Mouse (Mus musculus) heart, postnatal 10 days (tissue): ENCODE data around the gene Xrn2. TPM values are rescaled to one million over a fixed set of nuclear protein-coding genes. Genes with fewer than 3 reads are reported as not detected.

Experiments
- DNase-seq, 2 experiments: peaks; one replicate each; pipeline ENCODE4 v3.0.0; 2021
- intact Hi-C: fragments of 180-260 bp; cut with DNase I; formaldehyde crosslinking; loops from one replicate; pipeline ENCODE4 v1.15.1; 2025
- total RNA-seq, 2 experiments: library from RNA; stranded (reverse); gene quantifications; 2 replicates each; pipeline ENCODE4 v1.2.3; 2021

Gene Xrn2
- total RNA-seq, 2 experiments from 2014 or later, result 36.8 to 38.3 TPM

DNA sequence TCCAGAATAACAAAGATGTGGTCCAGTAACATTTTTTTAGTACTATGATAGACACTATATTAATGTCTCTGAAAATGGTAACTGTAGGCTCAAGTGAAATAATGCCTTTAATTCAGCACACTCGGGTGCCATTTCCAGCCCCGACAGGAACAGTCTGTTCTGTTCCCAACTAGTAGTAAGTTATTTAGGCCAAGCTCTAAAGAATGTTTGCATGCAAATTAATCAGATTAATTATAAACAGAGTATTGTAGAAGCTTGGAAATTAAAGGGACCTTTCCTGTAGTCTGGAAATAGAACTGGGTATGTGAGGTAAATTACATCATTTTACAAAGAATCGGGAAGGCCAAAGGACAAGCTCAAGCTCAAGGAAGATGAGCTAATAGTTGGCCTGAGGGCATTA, 34.3 kb downstream of the Xrn2 start:
- DNase-seq, result no peak
- intact Hi-C loops, result no loop called here

DNA sequence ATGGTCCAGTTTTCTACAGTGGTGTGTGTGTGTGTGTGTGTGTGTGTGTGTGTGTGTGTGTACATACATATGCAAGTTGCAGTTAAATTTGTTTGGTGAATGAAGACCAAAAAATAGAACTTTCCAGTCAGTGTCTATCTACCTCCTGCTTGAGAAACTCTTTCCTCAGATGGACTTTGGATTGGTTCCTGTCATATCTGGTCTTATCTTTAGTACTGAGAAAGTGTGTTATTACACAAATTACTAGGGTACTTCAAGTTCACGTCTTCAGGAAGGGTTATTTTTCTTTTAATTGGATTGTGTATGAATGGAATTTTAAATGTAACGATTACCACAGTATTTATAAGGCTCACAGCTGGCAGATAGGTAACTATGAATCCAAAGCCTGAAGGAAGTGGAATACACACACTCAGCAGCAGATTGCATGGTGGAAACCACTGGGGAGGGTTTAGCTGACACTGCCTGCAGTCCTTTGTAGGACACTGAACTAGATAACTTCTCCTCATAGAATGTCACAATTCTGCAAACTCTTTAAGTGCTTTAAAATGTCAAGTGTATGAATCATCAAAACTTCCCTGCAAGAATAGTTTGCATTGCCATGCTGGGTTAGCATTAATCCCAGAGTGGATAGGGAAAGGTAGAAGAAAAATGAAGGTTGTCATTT, 40.6 kb downstream of the Xrn2 start:
- no peak for DNase-seq
- intact Hi-C loops, result no loop called here

DNA sequence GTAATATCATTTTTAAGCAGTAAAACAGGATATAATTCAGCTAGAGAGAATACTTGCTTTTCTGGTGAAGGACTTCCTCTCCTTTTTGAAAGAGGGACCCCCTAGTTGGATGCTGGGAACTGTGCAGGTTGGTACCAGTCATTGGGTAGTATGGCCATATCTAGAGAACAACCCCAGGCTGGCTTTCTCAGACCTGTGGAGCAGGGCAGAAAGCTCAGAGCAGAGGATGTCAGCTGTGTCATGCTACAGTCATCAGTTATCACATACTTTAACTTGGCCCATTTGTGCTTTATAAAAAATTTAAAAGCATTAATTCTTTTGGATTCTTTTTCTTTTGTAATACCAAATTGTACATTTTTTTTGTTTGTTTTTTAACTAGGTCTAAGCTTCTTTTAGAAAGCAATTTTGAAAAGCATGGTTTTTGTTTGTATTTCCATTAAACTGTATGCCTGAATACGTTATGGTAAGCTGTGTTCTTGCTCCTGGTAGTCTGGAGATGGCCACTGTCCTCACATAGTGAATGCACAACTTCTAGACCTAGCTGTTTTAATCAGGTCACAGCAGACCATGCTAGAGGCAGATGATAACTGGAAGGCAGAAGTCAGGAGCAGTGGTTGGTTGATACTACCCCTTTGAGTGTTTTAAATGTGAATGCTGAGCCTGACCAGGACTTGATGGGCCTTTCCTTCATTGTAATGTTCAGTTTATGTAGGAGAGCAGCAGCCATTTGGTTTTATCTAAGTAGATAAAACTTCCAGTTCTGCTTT, 54.9 kb downstream of the Xrn2 start:
- no peak for DNase-seq
- intact Hi-C loops, result no loop called here

DNA sequence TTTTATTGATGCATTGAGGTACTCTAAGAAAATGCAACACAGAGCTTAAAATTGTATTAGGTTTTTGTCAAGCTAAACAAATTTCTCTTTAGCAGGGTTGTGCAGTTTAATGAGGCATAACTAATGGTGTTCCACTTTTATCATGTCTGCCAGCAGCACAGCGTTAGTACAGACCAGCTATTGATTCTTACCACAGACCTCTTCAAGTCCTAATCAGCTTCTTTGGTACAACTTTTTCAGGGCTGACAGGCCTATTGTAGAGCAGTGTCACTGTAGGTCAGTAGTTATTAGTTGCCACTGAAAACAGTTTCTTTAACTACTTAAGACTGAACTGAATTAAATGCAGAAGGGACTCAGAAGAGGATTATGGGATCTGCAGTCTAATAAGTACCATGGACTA, 56.3 kb downstream of the Xrn2 start:
- DNase-seq, result no peak
- intact Hi-C loops, result no loop called here

DNA sequence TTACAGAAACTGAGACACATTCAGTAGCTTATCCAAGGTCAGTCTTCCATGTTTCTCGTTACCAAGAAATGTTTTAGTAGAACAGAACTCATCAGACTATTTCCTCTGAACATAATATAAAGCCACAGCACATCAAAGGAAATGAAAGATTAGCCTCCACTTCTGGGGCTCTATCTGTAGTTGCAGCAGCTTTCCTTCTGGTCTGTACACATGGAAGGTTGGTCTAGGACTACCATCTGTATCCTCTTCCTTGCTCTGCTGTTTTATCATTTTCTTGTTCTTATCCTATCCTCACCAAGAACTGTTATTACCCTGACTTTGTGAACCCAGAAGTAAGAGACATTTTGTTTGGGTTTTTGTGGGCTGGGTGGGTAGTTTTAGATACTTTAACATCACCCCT, 57.5 kb downstream of the Xrn2 start:
- no peak for DNase-seq
- intact Hi-C loops, result loop anchor here (10.0 kb wide), 1 partner anchor 106 kb away; no protein-coding TSS in a partner anchor

DNA sequence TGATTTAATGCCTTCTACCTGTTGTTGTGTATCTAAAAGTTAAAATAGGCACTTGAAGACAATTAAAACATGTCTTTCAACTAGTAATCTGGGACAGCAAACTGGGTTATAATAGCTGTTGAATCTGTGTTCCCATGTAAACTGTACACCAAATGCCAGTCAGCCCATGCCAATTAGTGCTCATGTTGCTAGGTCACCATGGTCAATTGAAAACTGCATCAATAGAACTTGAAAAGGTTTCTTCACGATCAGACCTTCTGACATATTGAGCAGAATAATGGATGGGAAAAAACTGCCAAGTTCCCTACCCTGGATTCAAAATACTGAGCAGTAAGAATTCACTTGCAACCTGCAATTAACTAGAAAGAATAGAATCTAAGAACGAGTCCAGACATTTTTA, 61.2 kb downstream of the Xrn2 start:
- no peak for DNase-seq
- intact Hi-C loops, result loop anchor here (10.0 kb wide), 1 partner anchor 109 kb away; no protein-coding TSS in a partner anchor

DNA sequence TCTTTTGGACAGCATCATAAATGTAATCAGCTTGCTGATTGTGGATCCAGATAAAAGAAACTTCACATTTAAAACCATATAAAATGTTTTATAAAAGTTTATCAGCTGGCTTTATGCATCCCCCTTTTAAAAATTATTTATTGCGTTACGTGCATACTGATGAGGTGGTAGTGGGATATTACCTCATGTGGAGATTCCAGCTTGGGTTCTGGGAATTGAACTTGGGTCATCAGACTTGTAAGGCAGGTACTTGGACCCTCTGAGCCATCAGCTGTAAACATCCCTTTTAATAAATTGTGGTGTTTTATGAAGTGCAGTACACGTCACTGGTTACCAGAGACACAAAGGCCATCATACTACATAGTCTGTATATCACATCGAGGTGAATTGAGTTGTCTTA, 61.6 kb downstream of the Xrn2 start:
- intact Hi-C loops, result loop anchor here (10.0 kb wide), 1 partner anchor 110 kb away; no protein-coding TSS in a partner anchor
- no peak for DNase-seq

DNA sequence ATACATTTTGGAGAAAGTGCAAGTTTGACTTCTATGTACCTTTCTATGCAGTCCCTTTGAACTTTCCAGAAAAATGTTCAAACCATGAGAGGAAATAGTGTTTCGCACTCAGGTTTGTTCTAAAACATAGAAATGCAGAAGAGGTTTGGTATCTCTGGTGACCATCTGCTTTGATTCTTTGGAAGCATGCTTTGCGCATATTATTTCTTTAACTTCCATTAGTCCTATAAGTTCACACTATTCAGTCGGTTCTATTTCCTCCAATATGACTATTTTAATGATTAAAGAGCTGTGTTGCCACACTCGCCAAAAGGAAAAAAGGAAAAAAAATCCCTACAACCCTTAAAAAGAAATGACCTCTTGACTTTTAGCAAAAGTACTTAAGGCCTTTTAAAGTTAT, 69.6 kb downstream of the Xrn2 start:
- DNase-seq, result no peak
- intact Hi-C loops, result loop anchor here (10.0 kb wide), 3 partner anchors 292 to 952 kb away; partner anchors contain the start of gene Insm1

DNA sequence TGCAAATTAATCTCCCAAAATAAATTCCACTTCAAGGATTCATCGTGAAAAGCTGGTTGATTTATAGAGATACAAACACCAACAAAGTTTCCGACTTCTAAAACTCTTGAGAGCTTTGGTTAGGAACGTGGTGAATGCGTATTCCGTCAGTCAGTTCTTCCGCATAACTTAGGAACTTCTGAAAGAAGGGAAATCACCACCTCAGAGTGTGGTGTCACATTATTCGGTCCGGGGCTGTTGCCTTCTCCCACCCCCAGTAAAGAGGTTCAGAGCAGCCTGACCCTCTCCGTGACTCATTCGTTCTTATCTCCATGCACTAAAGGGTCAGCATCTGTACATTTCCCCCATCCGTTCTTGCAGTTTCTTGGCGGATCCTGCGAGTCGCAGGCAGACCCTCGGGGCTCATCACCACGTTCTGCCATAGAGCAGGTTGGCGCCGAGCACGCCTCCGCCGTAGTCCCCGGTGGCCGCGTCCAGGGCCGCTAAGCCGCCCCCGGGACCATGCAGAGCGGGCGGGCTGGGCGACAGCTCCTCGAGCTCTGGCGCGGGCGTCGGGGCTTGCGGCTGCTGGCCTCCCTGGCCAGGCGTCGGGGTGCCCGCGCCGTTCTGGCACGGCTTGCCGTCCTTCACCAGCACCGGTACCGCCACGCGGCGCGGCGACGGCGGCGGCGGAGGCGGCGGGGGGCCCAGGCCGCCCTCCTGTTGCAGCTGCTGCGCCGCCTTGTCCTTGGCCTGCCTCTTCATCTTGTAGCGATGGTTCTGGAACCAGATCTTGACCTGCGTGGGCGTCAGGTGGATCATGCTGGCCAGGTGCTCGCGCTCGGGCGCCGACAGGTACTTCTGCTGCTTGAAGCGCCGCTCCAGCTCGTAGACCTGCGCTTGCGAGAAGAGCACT, 70.9 kb downstream of the Xrn2 start:
- peak; percentile 41 to 52 for DNase-seq
- intact Hi-C loops, result loop anchor here (10.0 kb wide), 3 partner anchors 291 to 951 kb away; partner anchors contain the start of gene Insm1

DNA sequence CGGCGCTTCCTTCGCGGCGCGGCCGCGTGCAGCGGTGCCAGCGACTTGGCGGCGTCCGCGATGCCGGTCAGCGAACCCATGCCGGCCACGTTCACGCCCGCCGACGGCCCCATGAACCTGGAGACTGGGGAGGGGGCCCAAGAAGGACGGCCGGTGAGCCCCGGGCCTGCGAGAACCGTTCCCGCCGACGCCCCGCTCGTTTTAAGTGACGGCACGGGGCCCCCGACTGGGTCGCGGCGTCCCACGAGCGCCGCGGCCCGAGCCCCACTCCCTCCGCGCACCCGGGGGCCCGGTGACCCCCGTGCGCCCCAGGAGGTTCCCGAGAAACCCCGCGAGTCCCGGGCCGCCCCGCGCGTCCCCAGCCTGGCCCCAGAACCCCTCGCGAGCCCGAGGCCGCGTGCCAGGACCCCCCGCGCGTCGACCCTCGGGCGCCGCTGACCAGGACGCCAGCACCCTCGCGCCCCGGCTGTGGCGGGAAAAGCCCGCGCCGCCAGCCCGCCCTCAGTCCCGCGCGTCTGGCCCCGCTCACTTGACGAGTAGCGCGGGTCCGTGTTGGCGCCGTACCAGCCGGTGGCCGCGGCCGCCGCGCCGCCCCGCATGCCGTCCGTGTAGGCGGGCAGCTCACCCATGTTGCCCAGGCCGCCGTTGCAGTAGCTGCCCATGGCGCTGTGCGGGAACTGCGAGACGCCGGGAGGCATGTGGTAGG, 71.7 kb downstream of the Xrn2 start:
- intact Hi-C loops, result loop anchor here (5.0 to 10.0 kb wide), 5 partner anchors 93 to 950 kb away; partner anchors contain the start of gene Insm1
- DNase-seq, result no peak

DNA sequence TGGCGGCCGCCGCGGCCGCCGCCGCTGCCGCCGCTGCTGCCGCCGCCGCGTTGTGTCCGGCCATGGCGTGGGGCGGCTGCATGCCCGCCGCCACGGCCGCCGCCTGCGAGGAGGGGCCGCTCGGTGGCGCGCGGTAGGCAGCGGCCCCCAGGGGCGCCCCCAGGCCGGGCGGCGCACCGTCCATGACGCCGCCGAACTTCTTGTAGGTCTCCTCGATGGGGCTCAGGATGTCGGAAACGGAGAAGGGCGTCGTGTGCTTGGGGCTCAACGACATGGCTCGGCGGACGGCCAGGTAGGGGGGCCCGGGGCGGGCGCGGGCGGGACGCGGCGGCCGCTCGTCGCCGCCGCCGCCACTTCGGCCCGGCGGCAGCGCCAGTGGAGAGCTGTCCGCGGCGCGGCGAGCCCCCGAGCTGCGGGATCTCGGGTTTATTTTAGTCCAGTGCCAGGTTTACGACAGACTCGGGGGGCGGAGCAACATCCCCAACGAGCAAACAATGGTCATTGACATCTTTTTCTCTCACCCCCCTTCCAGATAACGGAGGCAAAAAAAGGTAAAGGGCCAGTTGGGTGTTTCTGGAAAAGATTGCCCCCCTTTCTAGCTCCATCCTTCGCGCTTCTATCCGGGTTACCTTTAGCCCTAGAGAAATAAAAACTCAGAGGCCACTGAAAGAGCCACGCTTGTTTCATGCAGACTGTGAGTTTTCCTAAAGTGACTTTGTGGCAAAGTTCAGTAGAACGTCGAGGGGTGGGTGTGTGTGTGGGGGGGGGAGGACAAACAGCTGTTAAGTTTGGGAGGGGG, 72.5 kb downstream of the Xrn2 start, which contains the start of gene Nkx2-4:
Gene Nkx2-4, minus strand, starts transcription at position 374 of the 799 bp plus-strand sequence.
- DNase-seq, result no peak
- intact Hi-C loops, result loop anchor here (5.0 to 10.0 kb wide), 5 partner anchors 92 to 950 kb away; partner anchors contain the start of gene Insm1

DNA sequence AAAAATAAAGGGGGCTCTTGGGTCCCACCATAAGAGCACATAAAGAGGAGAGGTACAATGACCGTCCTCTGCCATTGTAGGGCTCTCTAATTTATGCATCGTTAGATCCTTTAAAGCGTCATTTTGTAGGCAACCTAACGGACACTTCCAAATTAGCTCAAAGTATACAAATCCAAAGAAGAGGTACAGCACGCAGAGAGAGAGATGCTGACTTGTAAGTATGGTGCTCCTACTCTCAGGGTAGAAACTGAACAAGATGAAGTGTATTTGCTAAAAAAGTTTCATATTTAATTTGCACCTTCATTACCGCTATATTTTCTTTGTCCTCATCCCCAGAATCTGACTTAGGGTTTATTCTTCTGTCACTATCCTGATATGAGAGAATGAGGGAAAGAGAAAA, 73.1 kb downstream of the Xrn2 start:
- intact Hi-C loops, result loop anchor here (5.0 to 10.0 kb wide), 5 partner anchors 91 to 949 kb away; partner anchors contain the start of gene Insm1
- DNase-seq, result no peak

DNA sequence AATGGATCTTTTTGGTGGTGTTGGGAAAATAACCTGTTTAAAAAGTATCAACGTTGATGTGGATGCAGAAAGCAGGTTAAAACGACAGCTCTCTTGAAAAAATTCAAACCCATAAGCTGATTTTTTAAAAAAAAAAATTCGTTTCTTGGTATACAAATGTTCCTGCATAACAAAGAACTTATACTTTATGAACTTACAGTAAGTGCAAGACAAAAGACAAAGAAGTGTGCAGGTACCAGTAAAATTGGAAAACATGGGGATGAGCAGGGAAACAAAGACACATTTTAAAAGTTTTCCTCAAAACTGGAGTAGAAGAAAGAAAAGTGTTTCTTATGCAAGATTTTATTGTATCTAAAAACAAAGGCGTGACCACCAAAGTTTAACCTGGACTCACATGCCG, 73.6 kb downstream of the Xrn2 start:
- intact Hi-C loops, result loop anchor here (5.0 to 10.0 kb wide), 5 partner anchors 91 to 948 kb away; partner anchors contain the start of gene Insm1
- no peak for DNase-seq

DNA sequence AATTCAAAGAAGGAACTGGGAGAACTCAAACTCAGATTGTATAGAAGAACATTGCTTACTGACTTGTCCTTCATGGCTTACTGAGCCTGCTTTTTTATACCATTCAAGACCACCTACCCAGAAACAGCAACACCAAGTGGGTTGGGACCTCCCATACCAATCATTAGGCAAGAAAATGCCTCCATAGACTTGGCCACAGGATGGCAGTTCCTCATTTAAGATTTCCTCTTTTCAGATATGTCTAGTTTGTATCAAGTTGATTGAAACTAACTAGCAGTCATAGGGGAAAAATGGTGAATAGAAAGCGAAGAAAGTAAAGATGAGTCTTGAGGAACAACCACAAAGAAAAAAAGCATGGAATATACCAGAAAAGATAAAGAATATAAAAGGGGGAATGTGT, 106.9 kb downstream of the Xrn2 start:
- intact Hi-C loops, result no loop called here
- DNase-seq, result no peak

DNA sequence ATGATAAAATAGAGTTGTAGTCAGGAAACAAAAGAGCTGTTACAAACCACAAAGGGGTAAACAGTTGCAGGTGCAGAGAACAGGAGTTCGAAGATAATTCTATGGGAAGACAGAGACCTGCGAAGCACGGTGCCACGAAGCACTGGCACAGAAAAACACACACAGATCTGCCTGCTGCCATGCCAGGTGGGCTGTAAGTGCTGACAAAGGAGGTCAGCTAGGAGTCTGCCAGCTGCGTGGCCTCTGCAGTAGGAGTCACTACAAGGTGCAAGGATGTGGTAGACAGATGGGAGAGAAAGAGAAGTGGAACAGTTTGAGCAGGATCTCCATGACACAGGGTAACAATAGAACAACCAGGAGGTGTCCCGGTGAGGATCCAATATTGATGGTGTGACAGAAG, 114.6 kb downstream of the Xrn2 start:
- intact Hi-C loops, result no loop called here
- no peak for DNase-seq
